Mouse (Mus musculus) midbrain, embryonic 15.5 days (tissue): Measurements from ENCODE around the gene Slc35f5. TPM values are rescaled to one million over a fixed set of nuclear protein-coding genes. Genes with fewer than 3 reads are reported as not detected.
A peak's percentile ranks its signal among the peaks of the same experiment; 100 is the strongest.

Source experiments
- ATAC-seq: fragments of 200-750 bp; cut with Nextera tagmentation; replicated peaks from 2 replicates; pipeline ENCODE4 v1.8.0; 2017; ENCODE audit warnings: moderate TSS enrichment
- H3K27ac ChIP-seq: fragments of 300-500 bp; sonication (generic); 2 replicates; pipeline ENCODE4 v1.5.1; 2015; ENCODE audit warnings: mild to moderate bottlenecking, inconsistent platforms
- H3K27me3 ChIP-seq: fragments of 300-500 bp; sonication (generic); replicated peaks from 2 replicates; pipeline ENCODE4 v1.6.1; 2015; ENCODE audit warnings: inconsistent platforms
- H3K36me3 ChIP-seq: fragments of 300-500 bp; sonication (generic); replicated peaks from 2 replicates; pipeline ENCODE4 v1.6.1; 2015; ENCODE audit warnings: inconsistent platforms
- H3K4me1 ChIP-seq: fragments of 300-500 bp; sonication (generic); 2 replicates; pipeline ENCODE4 v1.6.1; 2015; ENCODE audit warnings: inconsistent platforms
- H3K4me2 ChIP-seq: fragments of 300-500 bp; sonication (generic); 2 replicates; pipeline ENCODE4 v1.6.1; 2015; ENCODE audit warnings: inconsistent platforms, mild to moderate bottlenecking, moderate library complexity
- H3K4me3 ChIP-seq: fragments of 300-500 bp; sonication (generic); 2 replicates; pipeline ENCODE4 v1.5.1; 2015; ENCODE audit warnings: mild to moderate bottlenecking, inconsistent platforms
- H3K9ac ChIP-seq: fragments of 300-500 bp; sonication (generic); 2 replicates; pipeline ENCODE4 v1.6.1; 2015; ENCODE audit warnings: mild to moderate bottlenecking, inconsistent platforms
- H3K9me3 ChIP-seq: fragments of 300-500 bp; sonication (generic); 2 replicates; pipeline ENCODE4 v1.6.1; 2016; ENCODE audit warnings: inconsistent platforms
- WGBS: fragments of 180-500 bp; shearing (Covaris S2); methylation state at CpG from one replicate; pipeline ENCODE4 v1.1.7; 2015; ENCODE audit warnings: mixed read lengths; 5-methylcytosine and 5-hydroxymethylcytosine counted together
- polyA plus RNA-seq: library from polyadenylated mRNA; unstranded; fragments of >200 nt; fragmentation: Nextera tagmentation; extraction: Ambion mirVana; gene quantifications from 2 replicates; pipeline ENCODE4 v1.2.1, GENCODE M21; 2015

Gene Slc35f5
- polyA plus RNA-seq, 1 experiment from 2014 or later, result 33.7 TPM

DNA sequence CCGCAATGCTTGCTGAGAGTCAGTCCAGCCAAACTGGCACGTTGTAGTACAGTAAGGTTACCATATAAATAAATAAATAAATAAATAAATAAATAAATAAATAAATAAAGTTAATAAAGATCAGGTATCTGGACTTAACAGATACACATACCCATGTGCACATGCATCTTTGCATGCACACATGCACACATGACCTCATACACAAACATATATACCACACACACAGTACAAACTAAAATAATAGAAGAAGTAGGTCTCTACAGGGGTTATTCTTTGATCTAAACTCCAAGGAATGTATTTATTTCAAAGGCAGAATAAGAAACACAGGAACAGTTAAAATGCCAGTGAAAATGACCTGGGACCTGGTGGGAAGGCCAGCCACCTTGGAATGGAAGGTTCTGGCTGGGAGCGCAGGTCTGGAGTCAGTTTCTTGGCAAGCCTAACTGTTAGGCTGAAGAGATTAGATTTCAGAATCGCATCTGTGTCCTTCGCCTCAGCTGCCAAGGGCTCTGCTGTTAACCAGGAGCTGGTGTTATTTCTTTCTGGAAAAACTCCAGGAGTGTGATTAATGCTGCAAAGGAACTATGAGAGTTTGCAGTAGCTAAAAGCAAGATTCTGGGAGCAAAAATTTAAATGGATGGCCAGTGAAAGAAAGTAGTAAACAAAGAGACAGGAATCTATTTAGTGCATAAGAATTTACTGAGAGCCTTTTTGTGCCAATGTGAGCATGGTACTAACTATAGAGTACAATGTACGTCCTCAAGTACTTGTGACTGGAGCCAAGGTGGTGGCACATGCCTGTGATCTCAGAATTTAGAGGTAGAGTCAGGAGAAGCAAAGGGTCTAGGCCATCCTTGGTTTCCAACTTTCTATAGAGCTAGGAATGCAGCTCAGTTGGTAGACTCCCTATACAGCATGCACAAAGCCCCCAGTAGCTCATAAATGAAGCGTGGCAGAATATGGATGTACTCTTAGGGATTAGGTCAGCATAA, 18.1 kb upstream of the Slc35f5 start:
- Histone ChIP-seq H3K9ac (no peak overlapping the region), H3K4me3 (no peak overlapping the region), H3K4me2 (no peak overlapping the region), H3K4me1 (no peaks in the 10 kb centered on the region), H3K9me3 (no peaks in the 10 kb centered on the region), H3K27ac (no peak overlapping the region), H3K27me3 (no peaks in the 10 kb centered on the region), H3K36me3 (no peaks in the 10 kb centered on the region)
- 82% methylated on average over 7 of the region's 7 CpGs for WGBS
- ATAC-seq, result no peak

GRCm38 (mm10) chr1:125549872-125550271, 10.5 kb upstream of the Slc35f5 start:
- no peaks in the 10 kb centered on the region for H3K9me3 ChIP-seq
- H3K4me3 ChIP-seq, result no peak overlapping the region
- 42% methylated on average over 1 of the region's 1 CpGs for WGBS
- no peaks in the 10 kb centered on the region for H3K36me3 ChIP-seq
- no peak for ATAC-seq
- H3K4me2 ChIP-seq, result no peak overlapping the region
- H3K27ac ChIP-seq, result no peak overlapping the region
- no peaks in the 10 kb centered on the region for H3K27me3 ChIP-seq
- H3K4me1 ChIP-seq, result no peaks in the 10 kb centered on the region
- H3K9ac ChIP-seq, result no peak overlapping the region

GRCm38 (mm10) chr1:125550359-125550758, 10.0 kb upstream of the Slc35f5 start:
- ATAC-seq, result no peak
- H3K27ac ChIP-seq, result no peak overlapping the region
- no peaks in the 10 kb centered on the region for H3K27me3 ChIP-seq
- H3K4me1 ChIP-seq, result no peaks in the 10 kb centered on the region
- no peak overlapping the region for H3K9ac ChIP-seq
- H3K36me3 ChIP-seq, result no peaks in the 10 kb centered on the region
- no peaks in the 10 kb centered on the region for H3K9me3 ChIP-seq
- WGBS, result 88% methylated on average over 1 of the region's 1 CpGs
- H3K4me2 ChIP-seq, result no peak overlapping the region
- no peak overlapping the region for H3K4me3 ChIP-seq

DNA sequence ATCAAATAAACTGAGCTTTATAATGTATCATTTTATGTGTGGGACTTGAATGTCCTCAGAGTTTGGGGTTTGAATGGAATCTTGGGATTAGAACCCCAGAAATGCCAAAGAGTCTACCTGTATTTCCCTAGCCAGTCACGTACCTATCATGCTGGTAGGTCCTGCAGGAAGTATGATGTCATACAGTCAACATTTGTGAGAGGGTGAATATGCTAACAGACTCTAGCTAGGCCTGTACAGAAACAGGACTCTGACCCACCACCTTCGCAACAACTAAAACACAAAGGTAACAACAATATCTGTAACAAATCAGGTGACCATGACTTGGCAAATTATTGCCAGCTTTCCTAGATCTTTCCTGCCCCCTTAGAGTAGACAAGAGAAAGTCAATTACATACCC, 8.8 kb upstream of the Slc35f5 start:
- no peaks in the 10 kb centered on the region for H3K9me3 ChIP-seq
- no peak overlapping the region for H3K27ac ChIP-seq
- ATAC-seq, result no peak
- no peak overlapping the region for H3K9ac ChIP-seq
- 87% methylated on average over 2 of the region's 2 CpGs for WGBS
- H3K4me3 ChIP-seq, result no peak overlapping the region
- H3K36me3 ChIP-seq, result no peaks in the 10 kb centered on the region
- no peaks in the 10 kb centered on the region for H3K4me1 ChIP-seq
- H3K4me2 ChIP-seq, result no peak overlapping the region
- H3K27me3 ChIP-seq, result no peaks in the 10 kb centered on the region

DNA sequence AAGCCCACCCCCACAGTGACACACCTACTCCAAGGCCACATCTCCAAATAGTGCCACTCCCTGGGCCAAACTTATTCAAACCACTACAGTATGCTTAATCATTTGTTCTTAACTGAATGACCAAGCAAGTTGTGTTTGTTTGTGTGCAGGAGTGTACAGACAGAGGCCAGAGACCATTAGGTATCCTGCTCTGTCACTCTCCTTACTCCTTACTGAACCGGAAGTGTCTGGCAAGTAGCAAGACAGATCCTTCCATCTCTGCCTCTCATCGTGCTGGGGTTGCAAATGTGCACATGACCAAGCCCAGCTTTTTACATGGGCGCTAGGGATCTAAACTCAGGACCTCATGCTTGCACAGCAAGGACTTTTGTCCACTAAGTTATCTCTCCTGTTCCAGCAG, 1.1 kb upstream of the Slc35f5 start:
- ATAC-seq, result no peak
- 84% methylated on average over 3 of the region's 3 CpGs for WGBS
- no peaks in the 10 kb centered on the region for H3K9me3 ChIP-seq
- H3K9ac ChIP-seq, result no peak overlapping the region
- no peak overlapping the region for H3K27ac ChIP-seq
- H3K4me3 ChIP-seq, result no peak overlapping the region
- H3K36me3 ChIP-seq, result no peaks in the 10 kb centered on the region
- H3K4me1 ChIP-seq, result peaks cover 19% of the 10 kb centered on the region
- no peak overlapping the region for H3K4me2 ChIP-seq
- no peaks in the 10 kb centered on the region for H3K27me3 ChIP-seq

GRCm38 (mm10) chr1:125559721-125560120, 674 bp upstream of the Slc35f5 start:
- no peaks in the 10 kb centered on the region for H3K36me3 ChIP-seq
- peak overlapping the region; percentile 77 for H3K9ac ChIP-seq
- H3K9me3 ChIP-seq, result no peaks in the 10 kb centered on the region
- peak overlapping the region; percentile 69 for H3K4me2 ChIP-seq
- ATAC-seq, result peak; percentile 0; the same call in 1 of the 2 replicates
- no peaks in the 10 kb centered on the region for H3K27me3 ChIP-seq
- peak overlapping the region; percentile 87 for H3K27ac ChIP-seq
- H3K4me1 ChIP-seq, result peaks cover 19% of the 10 kb centered on the region
- 31% methylated on average over 2 of the region's 2 CpGs for WGBS
- peak overlapping the region; percentile 69 for H3K4me3 ChIP-seq

- no peaks in the 10 kb centered on the region for H3K9me3 ChIP-seq
- no peaks in the 10 kb centered on the region for H3K36me3 ChIP-seq
- peak overlapping the region; percentile 77 for H3K9ac ChIP-seq
- WGBS, result under 1% methylated on average over 29 of the region's 29 CpGs
- peak overlapping the region; percentile 69 for H3K4me2 ChIP-seq
- H3K27me3 ChIP-seq, result no peaks in the 10 kb centered on the region
- peaks cover 19% of the 10 kb centered on the region for H3K4me1 ChIP-seq
- peak overlapping the region; percentile 87 for H3K27ac ChIP-seq
- ATAC-seq, result peak; percentile 64
- H3K4me3 ChIP-seq, result peak overlapping the region; percentile 69
These were observed 811 bp downstream of the Slc35f5 start for GRCm38 (mm10) chr1:125561206-125561605.

- H3K36me3 ChIP-seq, result no peaks in the 10 kb centered on the region
- no peak for ATAC-seq
- 72% methylated on average over 4 of the region's 4 CpGs for WGBS
- H3K4me2 ChIP-seq, result peak overlapping the region; percentile 69
- H3K27me3 ChIP-seq, result no peaks in the 10 kb centered on the region
- H3K27ac ChIP-seq, result peak overlapping the region; percentile 87; the same call in 1 of the 2 replicates
- H3K4me1 ChIP-seq, result peaks cover 19% of the 10 kb centered on the region
- peak overlapping the region; percentile 69 for H3K4me3 ChIP-seq
- no peaks in the 10 kb centered on the region for H3K9me3 ChIP-seq
- H3K9ac ChIP-seq, result peak overlapping the region; percentile 77; the same call in 1 of the 2 replicates
These were observed 1.4 kb downstream of the Slc35f5 start for GRCm38 (mm10) chr1:125561841-125562240.

DNA sequence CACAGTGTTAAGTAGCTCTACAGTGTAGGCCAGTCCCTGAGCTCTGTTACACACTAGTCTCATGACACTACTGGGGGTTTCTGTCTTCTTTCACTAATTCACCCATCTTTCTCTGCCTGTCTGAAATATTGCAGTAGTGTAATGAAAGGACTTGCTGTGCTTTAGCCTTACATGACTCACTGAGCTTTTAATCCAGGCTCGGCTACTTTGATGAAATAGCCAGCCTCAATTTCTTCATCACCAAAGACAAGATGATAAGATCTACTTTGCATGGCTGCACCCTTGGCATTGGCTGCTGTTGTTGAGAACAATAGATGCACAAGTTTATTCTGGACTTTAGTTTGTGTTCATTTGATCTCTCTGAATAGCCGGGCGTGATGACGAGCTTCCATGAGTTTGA, 7.7 kb downstream of the Slc35f5 start:
- Histone ChIP-seq H3K4me3 (no peak overlapping the region), H3K9ac (no peak overlapping the region), H3K4me2 (no peak overlapping the region), H3K27ac (no peak overlapping the region), H3K27me3 (no peaks in the 10 kb centered on the region), H3K36me3 (peaks cover 22% of the 10 kb centered on the region; the same call in 1 of the 2 replicates), H3K9me3 (no peaks in the 10 kb centered on the region), H3K4me1 (no peaks in the 10 kb centered on the region)
- WGBS, result 83% methylated on average over 4 of the region's 4 CpGs
- ATAC-seq, result no peak

DNA sequence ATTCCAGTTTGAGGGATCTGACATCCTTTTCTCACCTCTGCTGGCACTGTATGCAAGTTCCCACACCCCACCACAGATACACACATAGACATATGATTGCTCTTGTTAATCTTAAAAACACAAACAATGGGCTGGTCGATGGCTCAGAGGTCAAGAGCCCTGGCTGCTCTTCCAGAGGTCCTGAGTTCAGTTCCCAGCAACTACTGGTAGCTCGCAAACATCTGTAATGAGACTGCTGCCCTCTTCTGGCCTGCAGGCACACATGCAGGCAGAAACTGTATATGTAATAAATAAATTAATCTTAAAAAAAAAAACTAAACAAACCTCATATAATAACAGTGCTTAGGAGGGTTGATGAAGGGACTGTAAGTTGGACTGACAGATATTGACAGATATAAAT, 13.8 kb downstream of the Slc35f5 start:
- no peak for ATAC-seq
- H3K27me3 ChIP-seq, result no peaks in the 10 kb centered on the region
- 80% methylated on average over 2 of the region's 2 CpGs for WGBS
- no peak overlapping the region for H3K9ac ChIP-seq
- H3K4me1 ChIP-seq, result no peaks in the 10 kb centered on the region
- H3K36me3 ChIP-seq, result peaks cover 43% of the 10 kb centered on the region; the same call in 1 of the 2 replicates
- no peak overlapping the region for H3K4me3 ChIP-seq
- H3K9me3 ChIP-seq, result no peaks in the 10 kb centered on the region
- no peak overlapping the region for H3K27ac ChIP-seq
- no peak overlapping the region for H3K4me2 ChIP-seq

- ATAC-seq, result no peak
- no peak overlapping the region for H3K4me2 ChIP-seq
- peaks cover 41% of the 10 kb centered on the region; the same call in 1 of the 2 replicates for H3K36me3 ChIP-seq
- 88% methylated on average over 10 of the region's 10 CpGs for WGBS
- H3K27ac ChIP-seq, result no peak overlapping the region
- no peaks in the 10 kb centered on the region for H3K9me3 ChIP-seq
- no peaks in the 10 kb centered on the region for H3K4me1 ChIP-seq
- no peak overlapping the region for H3K9ac ChIP-seq
- H3K4me3 ChIP-seq, result no peak overlapping the region
- H3K27me3 ChIP-seq, result no peaks in the 10 kb centered on the region
These were observed 15.2 kb downstream of the Slc35f5 start for GRCm38 (mm10) chr1:125575458-125576114.

GRCm38 (mm10) chr1:125576965-125577364, 16.6 kb downstream of the Slc35f5 start:
- H3K36me3 ChIP-seq, result peaks cover 44% of the 10 kb centered on the region; the same call in 1 of the 2 replicates
- H3K27me3 ChIP-seq, result no peaks in the 10 kb centered on the region
- no peak overlapping the region for H3K4me3 ChIP-seq
- no peak for ATAC-seq
- H3K27ac ChIP-seq, result no peak overlapping the region
- H3K9ac ChIP-seq, result no peak overlapping the region
- H3K4me1 ChIP-seq, result no peaks in the 10 kb centered on the region
- no peaks in the 10 kb centered on the region for H3K9me3 ChIP-seq
- H3K4me2 ChIP-seq, result no peak overlapping the region
